Mouse (Mus musculus) frontal cortex, adult 2 months (tissue): ENCODE results near the gene Ski. TPM values are rescaled to one million over a fixed set of nuclear protein-coding genes. Genes with fewer than 3 reads are reported as not detected.
A peak's percentile ranks its signal among the peaks of the same experiment; 100 is the strongest.

Source experiments
- DNase-seq, 2 experiments: peaks; one replicate each; pipeline ENCODE4 v3.0.0; 2022; ENCODE audit warnings: low spot score in 1 of 2; ENCODE audit errors: extremely low spot score in 1 of 2
- polyA plus RNA-seq: library from polyadenylated mRNA; depleted of rRNA; stranded (reverse); fragments of >200 nt; gene quantifications from 2 replicates; pipeline ENCODE4 v1.2.3, GENCODE M21; 2012

Ski gene
- polyA plus RNA-seq, 1 experiment: 76.4 TPM

DNA sequence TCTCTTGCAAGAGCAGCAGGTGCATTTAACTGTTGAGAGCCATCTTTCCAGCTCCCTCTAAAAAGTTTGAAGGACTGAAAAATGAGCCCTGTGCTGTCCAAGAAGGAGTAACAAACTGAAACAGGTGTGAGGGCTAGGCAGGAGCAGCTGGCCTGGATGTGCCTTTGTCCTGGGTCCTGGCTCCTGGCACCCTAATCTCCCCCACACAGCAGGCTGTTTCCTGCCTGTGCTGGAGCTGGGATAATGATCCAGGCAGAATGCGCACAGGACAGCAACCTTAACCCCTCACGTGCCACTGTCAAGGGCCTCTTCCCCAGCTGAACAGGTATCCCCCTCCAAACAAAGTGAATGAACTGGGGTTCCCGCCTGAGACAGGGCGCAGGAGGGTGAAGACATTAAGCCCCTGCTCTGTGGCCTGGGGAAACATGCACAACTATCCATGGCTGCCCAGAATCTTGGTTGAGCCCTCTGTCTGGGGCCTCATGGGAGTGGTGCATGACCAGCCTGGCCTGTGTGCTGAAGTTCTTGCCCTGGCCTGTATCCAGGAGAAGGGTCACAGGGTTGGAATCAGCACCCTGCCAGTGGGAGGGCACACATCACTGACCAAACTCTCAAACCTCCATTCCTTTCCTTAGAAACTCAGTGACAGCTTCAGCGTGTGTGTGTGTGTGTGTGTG lies 86.3 kb downstream of the Ski start:
- no peak for DNase-seq

DNA sequence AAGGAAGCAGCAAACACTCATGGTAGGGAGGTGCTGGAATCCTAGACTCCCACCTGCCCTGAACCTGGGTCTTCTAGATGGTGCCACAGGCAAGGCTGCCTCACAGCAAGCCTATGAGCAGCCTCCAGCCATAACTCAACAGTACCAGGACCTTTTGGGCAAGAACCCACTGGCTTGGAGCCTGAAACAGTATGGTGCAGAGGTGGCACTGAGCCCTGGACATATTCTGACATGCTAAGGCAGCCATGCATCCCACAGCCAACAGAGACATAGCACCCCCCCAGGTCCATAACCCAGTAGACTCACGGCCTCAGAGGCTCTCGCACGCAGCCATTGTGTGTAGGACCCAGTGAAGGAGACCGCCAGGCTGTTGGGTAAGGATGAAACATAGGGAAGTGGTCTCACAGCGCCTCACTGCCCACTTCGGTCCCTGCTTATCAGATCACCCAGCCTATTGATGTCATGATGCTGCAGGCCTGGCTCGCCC lies 87.7 kb downstream of the Ski start:
- DNase-seq: no peak

DNA sequence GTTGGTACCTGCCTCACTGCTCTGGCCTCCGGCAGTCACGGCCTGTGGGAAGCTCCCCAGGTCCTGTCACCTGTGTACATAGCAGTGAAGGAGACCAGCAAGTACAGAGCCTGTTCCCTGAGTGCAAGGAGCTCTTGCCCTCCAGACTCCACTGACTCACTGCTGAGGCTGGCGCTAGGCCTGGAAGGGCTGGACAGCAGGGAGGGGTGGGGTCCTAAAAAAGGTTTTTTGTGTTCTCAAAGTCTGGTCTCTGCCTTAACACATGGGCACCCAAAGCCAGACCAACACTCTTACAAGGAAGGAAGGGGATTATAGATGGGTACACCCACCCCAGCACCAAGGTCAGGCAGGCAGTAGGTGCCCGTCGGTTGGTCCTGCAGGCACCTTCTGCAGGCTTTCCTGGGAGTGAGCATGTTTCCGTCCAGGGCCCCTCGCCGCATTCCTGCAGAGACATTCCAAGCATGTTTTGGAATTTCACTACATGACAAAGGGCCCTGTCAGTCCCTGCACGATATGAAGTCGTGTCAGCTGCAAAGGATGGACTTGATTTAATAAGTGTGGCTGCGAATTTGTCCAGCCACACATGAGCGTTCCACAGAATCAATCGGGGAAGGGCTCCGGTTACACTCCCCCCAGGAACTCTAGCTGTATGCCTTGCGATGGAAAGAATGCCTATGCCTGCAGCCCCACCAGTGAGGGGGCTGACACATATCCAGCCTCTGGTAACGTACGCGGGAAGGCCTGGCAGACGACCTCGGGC lies 88.6 kb downstream of the Ski start:
- no peak for DNase-seq

DNA sequence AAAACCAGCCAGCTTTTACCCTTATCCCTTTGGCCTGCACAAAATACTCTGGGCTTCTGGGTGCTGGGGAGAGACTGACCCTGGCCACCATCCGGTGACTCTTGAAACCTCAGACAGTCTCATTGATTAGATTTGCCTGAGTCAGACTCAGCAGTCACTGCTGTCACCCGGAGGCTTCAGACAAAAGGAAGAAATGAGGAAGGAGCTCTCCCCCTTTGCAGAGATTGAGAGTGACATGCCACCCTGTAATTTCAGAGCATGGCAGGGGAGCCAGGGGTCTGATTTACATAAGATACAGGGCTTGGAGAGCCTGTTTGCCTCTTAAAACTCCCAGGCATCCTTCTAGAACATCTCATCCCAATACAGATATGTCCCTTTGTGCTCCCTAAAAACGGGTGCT lies 89.2 kb downstream of the Ski start:
- no peak for DNase-seq

DNA sequence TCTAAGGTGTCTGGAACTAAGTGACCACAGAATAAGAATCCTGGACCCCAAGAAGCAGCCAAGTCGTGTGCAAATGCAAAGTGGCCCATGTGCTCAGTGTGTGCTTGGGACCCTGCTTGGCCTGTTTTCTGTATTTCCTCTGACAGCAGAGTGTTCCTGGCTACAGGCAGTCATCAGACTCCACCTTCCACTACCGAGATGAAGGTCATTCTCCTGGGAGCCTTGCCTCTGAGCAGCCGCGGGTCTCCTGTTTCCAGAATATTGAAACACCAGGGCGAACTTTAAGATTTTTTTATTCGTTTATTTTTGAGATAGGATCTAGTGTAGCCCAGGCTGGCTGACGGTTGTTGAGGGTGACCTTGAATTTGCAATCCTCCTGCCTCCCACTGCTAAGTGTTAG lies 91.8 kb downstream of the Ski start:
- DNase-seq: no peak

DNA sequence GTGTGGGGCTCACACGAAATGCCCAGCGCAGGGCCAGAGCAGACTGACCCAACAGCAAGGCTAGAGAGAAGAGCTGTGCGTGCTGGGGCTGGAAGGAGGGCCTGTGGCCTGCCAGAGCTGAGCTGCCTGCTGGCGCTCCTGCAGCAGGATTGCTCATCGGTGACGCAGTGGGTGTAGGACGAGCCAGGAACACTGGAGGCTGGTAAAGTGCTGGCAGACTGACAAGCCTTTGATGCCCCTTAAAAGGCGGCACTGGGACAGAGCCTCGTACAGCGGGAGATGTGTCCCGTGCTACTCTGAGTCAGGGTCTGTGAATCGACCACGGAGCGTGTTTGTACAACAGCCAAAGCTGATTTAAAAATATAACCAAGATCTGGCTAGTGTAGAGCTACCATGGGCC lies 92.4 kb downstream of the Ski start:
- DNase-seq: peak; percentile 89 to 95

DNA sequence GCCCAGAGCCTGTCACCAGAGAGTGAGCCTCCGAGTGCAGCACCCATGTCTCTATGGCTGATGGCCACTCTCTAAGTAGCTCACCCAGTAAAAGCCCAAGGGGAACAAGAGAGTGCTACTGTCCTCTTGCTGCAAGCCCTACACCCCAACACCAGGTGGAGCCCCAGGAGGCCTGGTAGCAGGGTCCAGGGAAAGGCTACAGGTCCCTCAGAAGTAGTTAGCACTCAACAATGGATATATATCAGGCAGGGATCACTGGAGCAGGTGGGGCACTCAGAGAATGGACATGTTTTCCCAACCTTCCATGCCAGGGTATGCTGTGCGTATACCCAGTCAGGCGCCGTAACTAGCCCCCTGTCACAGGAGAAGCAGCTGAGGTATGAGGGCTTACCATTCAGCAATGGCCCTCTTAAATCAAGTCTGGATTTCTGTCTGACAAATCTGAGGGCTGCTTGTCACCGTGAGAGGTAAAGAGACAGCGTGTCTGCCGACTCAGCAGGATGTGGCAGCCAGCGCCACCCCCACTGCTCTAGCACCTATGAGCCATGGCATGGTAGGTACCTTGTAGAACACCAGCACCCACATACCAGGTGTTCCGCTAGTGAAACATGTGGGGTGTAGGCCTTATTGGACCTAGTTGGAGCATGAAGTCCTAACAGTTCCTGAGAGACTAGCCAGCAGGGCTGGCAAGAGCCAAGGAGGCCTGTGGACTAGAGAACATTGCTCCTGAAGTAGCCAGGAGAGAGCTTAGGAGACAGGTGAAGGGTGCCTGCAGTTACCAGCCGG lies 93.1 kb downstream of the Ski start:
- peak in 1 of 2 experiments; percentile 64 for DNase-seq

DNA sequence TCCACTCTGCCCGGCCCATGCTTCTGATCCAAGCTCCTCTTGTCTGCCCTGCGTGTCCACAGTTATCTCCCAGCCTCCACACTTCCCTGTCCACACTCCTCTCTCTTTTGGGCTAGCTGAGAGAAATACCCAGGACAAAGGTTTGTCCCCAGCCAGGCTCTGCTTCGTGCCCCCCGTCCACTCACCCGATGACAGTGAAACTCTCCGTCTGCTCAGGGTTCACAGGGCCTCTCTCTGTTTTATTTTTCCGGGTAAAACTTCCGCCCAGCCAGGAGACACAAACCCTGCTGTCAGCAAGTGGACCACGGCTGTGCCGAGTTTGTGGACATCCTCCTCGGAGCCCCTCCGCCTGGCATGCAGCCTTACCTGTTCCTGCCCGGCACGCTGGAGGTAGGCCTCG lies 94.0 kb downstream of the Ski start:
- no peak for DNase-seq

DNA sequence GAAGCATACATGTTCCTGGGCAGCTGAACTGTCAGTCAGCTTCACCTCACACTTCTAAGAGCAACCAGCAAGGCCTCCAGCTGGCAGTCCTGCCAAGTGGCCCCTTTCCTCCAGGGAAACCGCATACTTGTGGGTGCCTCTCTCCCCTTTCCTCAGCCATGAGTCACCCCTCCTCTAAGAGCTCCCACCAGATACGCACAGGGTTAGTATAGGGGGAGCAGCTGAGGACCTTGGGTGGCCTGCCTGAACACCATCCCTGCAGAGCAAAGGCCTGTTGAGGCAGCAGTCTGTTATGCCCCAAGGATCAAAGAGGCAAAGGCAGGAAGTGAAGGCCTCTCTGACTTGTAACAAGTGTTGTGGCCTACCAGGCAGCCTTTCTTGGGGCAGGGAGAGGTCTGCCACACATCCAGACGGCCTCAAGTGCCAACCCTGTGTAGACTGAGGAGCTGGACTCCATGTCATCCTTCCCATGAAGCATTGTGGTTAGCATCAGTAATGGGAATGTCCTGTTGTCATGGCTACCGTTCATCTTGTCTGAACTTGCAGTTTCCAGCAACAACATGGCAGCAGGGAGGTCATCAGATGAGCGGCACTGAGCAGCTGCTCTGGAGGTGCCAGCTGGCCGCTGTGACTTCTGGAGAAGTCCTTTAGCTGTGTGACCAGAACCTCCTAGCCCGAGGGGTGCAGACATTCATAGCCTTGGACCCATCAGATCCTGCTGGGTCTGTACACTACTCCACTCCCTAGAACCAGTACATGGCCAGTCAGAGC lies 95.6 kb downstream of the Ski start:
- no peak for DNase-seq

DNA sequence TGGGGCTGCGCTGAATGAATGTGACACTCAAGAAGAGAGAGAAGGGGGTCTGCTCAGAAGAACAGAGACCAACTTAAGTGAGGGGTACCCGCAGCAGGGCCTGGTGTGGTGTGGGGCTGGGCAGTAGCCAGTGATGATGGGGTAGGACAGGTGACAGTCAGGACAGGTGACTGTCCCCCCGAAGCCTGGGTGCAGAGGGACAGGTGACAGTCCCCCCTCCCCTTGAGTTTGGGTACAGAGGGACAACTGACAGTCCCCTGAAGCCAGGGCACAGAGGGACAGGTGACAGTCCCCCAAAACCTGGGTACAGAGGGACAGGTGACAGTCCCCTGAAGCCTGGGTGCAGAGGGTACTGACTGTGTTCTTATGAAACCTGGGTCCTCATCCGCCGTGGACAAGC lies 96.2 kb downstream of the Ski start:
- DNase-seq: no peak

DNA sequence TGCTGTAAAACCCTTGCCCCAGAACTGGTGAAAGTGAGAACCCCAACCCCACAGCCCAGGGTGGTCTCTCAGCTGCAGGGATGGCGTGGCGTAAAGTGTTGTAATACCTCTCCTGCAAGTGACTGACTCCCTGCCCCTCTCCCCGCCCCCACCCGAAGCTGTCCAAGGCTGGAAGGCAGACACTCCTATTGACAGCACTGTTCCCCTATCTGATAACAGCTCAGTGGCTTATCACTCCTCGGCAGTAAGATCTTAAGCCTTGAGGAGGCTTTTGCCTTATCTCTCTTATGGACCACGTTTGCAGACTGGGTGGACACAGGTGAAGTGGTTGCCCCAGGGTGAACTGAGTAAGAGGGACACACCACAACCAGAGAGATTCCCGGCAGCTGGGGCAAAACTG lies 97.1 kb downstream of the Ski start:
- no peak for DNase-seq

DNA sequence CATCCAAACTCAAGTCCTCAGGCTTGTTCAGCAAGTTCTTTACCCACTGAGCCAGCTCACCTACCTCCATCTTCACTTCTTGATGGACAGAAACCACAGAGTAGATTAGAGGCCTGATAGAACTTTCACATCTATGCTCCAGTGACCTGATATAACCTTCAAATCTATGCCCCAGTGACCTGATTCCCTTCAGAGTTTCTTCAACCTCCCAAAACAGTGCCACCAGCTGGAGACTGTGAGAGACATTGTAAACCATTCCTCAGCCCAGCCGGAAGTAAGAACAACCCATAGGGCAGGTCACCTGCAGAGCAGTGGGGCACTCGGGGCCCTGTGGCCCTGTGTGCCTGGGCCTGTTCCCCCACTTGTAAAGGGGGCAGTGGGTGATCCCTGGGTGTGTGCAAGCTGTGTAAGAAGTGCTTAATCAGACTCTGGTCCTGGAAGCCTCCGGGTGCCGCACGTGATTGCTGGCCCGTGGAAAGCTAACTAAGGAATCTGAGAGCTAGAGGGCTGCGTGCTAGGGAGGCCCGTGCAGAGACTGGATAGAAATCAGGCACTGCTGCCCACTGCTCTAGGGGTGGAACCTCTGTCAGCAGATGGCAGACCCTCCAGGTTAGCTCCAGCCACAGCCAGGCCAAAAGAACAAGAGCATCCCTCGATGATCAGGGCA lies 98.4 kb downstream of the Ski start:
- no peak for DNase-seq

DNA sequence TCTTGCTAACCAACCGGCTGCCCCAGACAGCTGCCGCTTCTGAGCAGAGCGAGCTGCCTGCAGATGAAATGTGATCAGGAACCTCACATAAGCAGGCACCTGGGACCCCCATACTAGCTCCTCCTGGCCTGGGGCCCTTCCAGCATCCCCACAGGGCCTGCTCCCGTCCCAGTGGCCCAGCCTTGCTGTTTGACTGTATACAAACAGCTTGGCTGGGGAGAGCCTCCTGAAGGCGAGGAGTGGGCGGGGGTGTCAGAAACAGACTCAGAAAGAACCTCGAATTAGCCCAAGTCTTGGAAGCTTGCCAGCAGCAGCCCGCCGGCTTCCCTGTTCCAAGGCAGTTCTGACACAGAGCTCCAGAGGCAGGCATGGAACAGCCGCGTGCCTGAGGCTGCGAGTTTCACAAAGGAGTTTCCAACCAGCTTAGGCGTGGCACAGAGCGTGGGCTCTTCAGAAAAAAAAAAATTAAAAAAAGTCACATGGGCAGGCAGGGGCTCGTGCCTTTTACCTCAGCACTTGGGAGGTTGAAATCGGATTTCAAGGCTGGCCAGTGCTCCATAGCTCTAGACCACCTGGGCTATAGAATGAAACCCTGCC lies 99.8 kb downstream of the Ski start:
- peak; percentile 97 to 98 for DNase-seq

DNA sequence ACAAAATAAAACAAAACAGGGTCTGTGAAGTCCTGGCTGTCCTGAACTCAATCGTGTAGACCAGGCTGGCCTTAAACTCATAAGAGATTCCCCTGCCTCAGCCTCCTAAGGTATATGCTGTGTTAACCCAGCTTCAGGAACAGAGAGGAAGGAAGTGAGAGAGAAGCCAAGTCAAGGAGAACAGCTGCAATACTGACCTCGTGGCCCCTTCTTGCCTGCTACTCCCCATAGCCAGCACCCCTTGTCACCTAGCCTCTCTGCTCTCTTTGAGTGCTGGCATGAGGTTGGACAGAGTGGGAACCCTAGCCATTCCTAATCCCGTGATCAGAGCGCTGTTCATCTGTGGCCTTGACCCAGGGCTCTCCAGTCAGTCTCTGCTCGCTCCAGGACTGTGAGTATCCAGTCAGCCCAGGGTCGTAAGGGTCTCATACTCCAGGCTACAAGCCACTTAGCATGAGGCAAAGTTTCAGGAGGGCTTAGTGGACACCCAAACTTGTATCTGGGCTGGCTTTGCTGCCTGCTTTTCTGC lies 100.4 kb downstream of the Ski start:
- DNase-seq: no peak

DNA sequence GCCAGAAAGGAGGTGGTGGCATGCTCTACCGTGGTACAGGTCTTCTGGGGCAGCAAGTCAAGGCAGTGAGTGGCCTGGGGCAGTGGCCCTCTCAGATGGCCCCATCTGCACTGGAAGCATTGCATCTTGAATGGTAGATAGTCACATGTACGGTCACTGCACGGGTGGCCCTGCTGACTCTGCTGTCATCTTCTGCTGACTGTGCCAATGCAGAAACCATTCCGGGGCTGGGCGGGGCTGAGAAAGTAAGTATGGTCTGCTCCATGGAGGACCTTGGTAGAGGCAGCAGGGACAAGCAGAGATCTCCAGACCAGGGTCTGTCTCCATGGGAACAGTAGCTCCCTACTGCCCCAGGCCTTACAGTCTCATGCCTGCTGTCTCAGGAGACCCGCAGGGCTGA lies 101.2 kb downstream of the Ski start:
- no peak for DNase-seq

DNA sequence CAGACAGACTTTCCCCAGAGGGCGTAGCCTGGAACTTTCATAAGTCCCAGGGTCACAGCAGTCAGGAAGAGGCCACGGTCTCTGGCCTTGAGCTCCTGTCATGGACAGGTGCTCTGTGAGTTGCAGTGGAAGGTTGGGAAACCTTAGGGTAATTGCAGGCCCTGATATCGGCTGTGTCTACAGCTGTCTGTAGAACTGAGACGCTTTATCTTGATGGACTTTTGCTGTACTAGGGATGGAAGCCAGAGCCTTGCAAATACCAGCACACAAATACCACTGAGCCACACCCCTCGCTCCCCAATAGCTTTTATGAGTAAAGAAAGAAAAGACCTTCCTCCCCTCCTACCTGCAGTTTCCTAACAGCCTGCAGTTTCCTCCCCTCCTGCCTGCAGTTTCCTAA lies 101.8 kb downstream of the Ski start:
- no peak for DNase-seq

DNA sequence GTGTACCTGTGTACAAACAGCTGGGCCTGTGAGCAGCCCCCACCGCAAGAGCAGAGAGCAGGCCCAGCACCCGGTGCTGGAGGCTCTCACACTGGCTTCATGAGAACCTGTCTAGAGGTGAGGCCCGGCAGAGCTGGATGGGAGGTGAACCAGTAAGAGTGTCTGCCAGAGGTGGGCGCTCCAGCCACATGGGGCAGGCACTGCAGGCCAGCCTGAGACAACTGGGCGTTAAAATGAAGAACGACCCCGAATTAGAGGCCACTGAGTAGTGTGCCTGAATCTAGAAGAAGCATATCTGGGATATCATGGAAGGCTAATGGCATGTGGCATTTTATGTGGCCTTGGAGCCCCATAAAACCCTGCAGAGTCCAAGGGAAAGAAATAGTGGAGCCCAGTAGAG lies 102.4 kb downstream of the Ski start:
- DNase-seq: no peak

DNA sequence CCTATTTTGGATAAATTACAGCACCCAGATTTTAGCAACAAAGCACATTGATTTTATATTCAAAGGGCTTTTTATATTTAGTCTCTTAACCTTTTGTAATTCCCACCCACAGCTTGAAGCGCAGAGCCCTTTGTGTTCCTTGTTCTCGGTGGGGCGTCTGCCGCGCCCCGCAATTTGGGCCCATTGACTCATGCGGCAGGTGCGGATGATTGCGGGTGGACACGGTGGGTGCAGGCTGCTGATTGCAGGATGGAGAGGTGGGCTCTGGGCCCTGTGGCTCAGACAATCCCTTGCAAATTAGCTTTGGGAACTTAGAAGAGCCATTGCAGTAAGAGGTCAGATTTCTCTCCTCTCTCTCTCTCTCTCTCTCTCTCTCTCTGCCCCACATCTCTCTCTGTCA lies 104.1 kb downstream of the Ski start:
- DNase-seq: no peak

DNA sequence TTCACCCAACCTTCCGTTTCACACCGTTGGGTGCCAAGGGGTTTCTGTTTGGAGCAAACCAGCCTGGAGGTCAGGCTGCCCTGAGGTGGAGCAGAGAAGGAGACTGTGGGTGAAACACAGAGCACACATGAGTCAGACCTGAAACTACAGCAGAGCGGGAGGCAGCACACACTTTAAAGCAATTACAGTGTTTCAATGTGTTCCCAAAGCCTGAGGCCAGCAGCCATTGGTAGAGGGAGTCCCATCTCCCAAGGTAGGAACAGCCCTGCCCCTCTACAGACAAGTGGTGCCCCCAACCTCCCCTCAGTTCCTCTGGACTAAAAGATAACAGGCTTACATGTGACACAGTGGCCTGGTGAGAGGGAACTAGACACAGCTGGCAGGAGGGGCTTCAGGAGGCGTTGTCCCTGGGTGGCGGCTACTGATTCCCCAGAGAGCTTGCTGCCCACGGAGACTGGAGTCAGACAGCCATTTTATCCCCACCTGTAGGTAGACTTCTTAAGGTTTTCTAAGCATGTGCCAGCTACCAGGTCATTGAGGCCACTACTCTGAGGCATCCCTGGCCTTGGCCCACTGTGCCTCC lies 104.9 kb downstream of the Ski start:
- DNase-seq: no peak
